Mouse (Mus musculus): ENCODE results near the gene Msi2.

DNA sequence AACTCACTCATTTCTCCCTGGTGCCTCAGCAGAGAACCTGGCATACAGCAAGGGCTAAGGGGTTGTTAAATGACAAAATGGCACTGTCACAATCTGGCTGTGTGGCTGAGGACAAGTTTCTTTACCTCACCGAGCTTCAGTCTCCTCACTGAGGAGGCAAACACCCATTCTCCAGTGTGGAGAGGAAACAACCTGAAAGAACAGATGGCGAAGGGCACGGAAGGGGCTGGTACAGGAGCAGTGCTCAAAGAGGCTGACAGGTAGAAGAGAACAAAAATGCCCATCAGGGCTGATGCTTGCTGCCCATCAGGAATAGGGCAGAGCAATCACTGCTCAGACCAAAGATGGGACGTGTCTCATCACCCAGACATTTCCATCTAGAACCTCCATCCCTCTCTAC, 208.8 kb downstream of the Msi2 start:
- TF ChIP-seq CTCF (IDR thresholded peaks at IDR 0.05; ENCODE audit: control insufficient read depth, insufficient read depth, insufficient replicate concordance, low read depth, low read length) (no peak), POLR2A (IDR thresholded peaks at IDR 0.05; ENCODE audit: control insufficient read depth, low read depth, low read length) (no peak)
